Mouse (Mus musculus): ENCODE data around the gene Vmn1r218. TPM values are rescaled to one million over a fixed set of nuclear protein-coding genes. Genes with fewer than 3 reads are reported as not detected.
A peak's percentile ranks its signal among the peaks of the same experiment; 100 is the strongest.
"Not testable (repeated sequence)": the region's sequence is repeated elsewhere in the genome, so short reads cannot be mapped to it uniquely, and the experiment has no call there.

Vmn1r218 gene
- total RNA-seq (2021): not detected

DNA sequence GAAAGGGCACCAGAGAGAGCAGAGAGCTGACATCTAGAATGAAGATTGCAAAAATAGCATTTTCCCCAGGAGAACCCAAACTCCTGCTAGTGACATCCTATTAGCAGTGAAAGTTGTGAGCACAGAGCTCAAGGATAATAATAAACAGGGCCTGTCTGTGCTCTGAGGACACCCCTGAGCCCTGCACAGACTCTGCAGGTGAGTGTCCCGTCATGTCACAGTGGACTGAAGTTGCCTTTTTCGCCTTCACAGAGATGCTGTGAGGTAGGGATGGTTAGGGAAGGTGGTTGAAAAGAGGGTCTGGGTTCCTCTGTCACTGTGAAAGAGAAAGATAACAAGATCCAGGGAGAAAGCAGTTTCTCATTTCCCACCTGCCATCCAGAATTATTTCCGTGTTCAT lies at the start of gene Vmn1r218:
TSS of gene Vmn1r218 (plus strand) at position 57 of the 400 bp plus-strand sequence.
- no peak for DNase-seq (ENCODE audit: extremely low spot score in 1 of 2, low spot score in 2 of 2)
- intact Hi-C loops (cut with DNase I): no loop called here

DNA sequence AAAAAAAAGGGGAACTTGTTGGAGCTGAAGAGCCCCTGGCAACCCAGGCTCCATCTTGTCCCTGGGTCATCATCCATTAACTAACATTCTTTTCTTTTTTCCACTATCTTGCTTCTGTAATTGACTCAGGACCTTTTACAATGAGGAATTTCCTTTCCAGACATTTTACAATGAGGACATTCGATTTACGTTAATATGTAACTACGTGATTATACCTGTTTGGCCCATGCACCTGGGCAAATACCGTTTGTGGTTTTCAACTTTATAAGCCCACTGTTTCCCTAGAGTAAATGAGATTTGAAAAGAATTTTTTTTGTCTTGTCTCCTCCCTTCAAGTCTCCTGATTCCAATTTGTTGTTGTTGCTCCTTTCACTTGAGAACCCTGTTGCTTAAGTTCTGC lies 38.6 kb upstream of the Vmn1r218 start:
- no peak for DNase-seq (ENCODE audit: extremely low spot score in 1 of 2, low spot score in 2 of 2)
- intact Hi-C loops (cut with DNase I): no loop called here

DNA sequence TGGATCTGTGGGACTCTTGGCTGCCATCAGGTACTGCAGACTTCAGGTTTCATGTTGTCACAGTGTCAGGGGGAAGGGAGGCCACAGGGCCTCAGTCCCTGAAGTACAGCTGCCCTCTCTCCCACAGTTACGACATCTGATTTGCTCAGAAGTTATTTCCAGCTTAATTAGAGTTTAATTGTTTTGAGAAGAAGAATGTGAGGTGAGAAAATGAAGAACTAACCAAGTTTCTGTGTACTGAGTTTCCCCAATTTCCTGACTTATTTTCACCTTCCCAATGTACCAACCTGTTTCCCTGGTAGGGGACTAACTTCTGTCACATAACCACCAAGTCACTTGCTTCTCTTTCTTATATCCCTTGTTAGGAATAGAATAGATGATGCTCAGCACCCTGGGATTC lies 14.8 kb upstream of the Vmn1r218 start, which contains the start of gene Vmn1r217:
TSS of gene Vmn1r217 (minus strand) at position 101 of the 400 bp plus-strand sequence.
- intact Hi-C loops (cut with DNase I); DNase-seq (ENCODE audit: extremely low spot score in 1 of 2, low spot score in 2 of 2): not testable (repeated sequence)

DNA sequence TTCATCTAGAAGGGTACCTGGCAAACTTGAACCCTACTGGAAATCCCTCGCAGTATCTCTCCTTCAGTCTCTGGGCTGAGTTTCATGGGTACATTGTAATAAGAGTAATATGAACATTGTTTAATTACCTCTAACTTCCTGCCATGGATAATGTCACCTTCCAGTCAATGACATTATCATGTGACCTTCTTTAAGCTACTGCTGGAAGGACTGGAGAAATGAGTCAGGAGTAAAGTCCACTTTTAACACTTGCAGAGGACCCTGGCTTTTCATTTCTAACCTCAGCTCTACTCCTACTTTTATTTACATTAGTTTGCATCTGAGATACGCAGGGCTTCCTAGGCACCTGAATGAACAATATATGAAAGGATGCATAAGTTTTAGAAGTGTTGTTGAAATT lies 12.3 kb upstream of the Vmn1r218 start:
- intact Hi-C loops (cut with DNase I): no loop called here
- no peak for DNase-seq (ENCODE audit: extremely low spot score in 1 of 2, low spot score in 2 of 2)

DNA sequence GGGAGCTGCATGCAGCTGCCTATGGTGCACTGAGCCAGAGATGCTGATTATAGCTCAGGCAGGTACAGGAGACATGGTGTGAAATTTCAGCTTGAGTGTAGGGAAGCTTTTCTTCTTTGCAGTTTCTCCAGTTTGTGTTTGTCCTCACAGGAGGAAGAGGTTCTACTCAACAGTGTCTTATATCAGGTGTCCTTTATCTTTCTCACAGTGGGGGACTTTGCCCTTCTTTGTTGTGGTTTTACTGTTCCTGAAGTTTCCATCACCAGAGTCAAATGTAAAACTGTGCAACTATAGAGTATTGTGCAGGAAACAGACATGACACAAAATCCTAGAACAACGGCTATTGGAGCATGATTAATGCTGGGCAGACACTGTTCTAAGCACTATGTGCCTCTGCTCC lies 546 bp downstream of the Vmn1r218 start:
- no peak for DNase-seq (ENCODE audit: extremely low spot score in 1 of 2, low spot score in 2 of 2)
- intact Hi-C loops (cut with DNase I): no loop called here

DNA sequence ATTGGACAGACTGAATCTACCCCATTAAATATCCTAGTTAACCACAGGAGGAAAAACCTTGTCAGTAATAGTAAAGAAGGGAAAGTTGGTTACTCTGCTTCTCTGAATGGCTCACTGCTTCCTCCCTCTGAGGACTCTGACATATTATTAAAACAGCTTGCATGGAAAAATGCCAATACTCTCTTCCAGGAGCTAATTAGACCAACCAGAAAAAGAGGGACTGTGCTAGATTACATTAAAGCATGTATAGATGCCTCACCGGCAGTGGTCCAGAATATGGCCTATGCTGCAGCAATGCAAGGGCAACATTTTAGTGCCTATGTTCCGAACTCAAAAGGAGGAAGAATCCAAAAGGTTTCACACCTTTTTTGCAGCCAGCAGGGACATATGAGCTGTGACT lies 5.9 kb downstream of the Vmn1r218 start:
- DNase-seq (ENCODE audit: extremely low spot score in 1 of 2, low spot score in 2 of 2): no peak
- intact Hi-C loops (cut with DNase I): no loop called here

DNA sequence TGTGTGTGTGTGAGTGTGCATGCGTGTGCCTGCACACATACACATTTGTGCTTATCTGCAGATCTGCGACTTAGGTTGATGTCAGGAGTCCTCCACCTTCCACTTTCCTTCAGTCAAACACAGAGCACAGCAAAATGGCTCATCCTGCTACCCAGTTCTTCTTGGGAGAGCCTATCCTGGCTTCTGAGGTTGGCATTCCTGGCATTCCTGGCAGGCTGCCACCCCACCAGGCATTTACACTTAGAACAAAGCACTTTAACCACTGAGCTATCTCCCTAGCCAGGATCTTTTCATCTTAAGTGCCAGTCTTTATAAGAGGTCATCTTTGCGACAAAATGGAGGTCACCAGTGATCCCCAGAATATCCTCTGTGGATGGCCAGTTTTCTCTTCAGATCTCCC lies 24.9 kb downstream of the Vmn1r218 start:
- intact Hi-C loops (cut with DNase I): no loop called here
- DNase-seq (ENCODE audit: extremely low spot score in 1 of 2, low spot score in 2 of 2): peak in 1 of 2 experiments; percentile 17

DNA sequence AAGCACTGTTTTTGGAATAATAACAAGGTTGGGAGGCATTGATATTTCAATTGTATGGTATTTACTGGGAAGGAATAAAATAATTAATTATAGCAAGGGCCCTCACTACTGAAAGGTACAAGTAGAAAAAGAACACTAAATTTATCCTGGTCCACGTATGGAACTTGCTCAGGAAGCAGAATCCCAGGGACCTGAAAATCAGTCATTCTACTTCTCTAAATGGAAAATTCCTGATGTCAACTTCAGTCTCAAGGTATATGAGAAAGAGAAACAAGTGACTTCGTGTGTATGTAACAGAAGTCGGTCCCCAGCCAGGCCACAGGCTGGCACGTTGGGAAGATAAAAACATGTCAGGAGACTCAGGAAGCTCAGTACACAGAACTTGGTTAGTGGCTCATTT lies 26.1 kb downstream of the Vmn1r218 start, which contains the start of gene Vmn1r219:
TSS of gene Vmn1r219 (plus strand) at position 301 of the 400 bp plus-strand sequence.
- intact Hi-C loops (cut with DNase I): no loop called here

DNA sequence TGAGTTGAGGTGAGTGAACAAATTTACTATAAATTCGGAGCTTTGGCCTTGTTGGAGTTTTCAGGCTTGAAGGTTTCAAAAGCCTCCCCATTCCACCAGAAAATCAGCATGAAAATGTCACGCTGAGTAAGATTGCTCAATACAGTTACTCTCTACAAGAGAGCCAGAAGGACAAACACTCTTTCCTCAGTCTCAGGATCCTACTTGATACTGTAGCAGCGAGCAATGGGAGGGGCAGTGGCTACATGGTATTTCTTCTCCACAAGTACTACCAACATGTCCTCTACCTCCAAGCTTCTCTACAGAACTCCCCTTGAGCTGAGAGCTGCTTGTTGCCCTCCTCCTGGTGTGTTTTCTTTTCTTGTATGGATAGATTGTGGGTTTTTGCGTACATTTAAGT lies 33.5 kb downstream of the Vmn1r218 start:
- DNase-seq (ENCODE audit: extremely low spot score in 1 of 2, low spot score in 2 of 2); intact Hi-C loops (cut with DNase I): not testable (repeated sequence)

More for the DNA sequence above, 26.1 kb downstream of the Vmn1r218 start, which contains the start of gene Vmn1r219:
- no peak for DNase-seq (ENCODE audit: extremely low spot score in 1 of 2, low spot score in 2 of 2)

DNA sequence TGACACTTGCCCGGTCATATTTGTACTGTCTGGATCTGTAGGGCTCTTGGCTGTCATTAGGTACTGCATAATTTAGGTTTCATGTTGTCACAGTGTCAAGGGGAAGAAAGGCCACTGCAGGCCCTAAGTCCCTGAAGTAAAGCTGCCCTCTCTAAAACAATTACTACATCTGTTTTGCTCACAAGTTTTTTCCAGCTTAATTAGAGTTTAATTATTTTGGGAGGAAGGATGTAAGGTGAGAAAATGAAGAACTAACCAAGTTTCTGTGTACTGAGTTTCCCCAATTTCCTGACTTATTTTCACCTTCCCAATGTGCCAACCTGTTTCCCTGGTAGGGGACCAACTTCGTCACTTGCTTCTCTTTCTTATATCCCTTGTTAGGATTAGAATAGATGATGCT lies 54.9 kb downstream of the Vmn1r218 start, which contains the start of gene Vmn1r220:
TSS of gene Vmn1r220 (minus strand) at position 101 of the 400 bp plus-strand sequence.
- intact Hi-C loops (cut with DNase I): no loop called here
- no peak for DNase-seq (ENCODE audit: extremely low spot score in 1 of 2, low spot score in 2 of 2)

Other genes with a start within 250 kb of the Vmn1r218 start
- not detected for gene Vmn1r212, start 248.9 kb upstream of the Vmn1r218 start, total RNA-seq (2021)
- gene Vmn1r213, start 125.5 kb upstream of the Vmn1r218 start, total RNA-seq (2021): not detected
- not detected for gene Vmn1r214, start 102.7 kb upstream of the Vmn1r218 start, total RNA-seq (2021)
- gene Vmn1r215, start 65.1 kb upstream of the Vmn1r218 start, total RNA-seq (2021): not detected
- gene Vmn1r217, start 14.9 kb upstream of the Vmn1r218 start, total RNA-seq (2021): not detected
- not detected for gene Vmn1r219, start 26.2 kb downstream of the Vmn1r218 start, total RNA-seq (2021)
- gene Vmn1r220, start 54.8 kb downstream of the Vmn1r218 start, total RNA-seq (2021): not detected
- gene Vmn1r221, start 81.0 kb downstream of the Vmn1r218 start, total RNA-seq (2021): not detected
- gene Vmn1r222, start 102.8 kb downstream of the Vmn1r218 start, total RNA-seq (2021): not detected
- not detected for gene Vmn1r223, start 114.0 kb downstream of the Vmn1r218 start, total RNA-seq (2021)
- gene Zfp322a, start 236.1 kb downstream of the Vmn1r218 start, total RNA-seq (2021): 10 to 100 TPM; 38.1 to 40.8 TPM

All from left cerebral cortex, postnatal 10 days (tissue).